Mouse (Mus musculus) MEL (cell line): ENCODE results near the gene C2cd2. TPM values are rescaled to one million over a fixed set of nuclear protein-coding genes. Genes with fewer than 3 reads are reported as not detected.

Experiments
- DNase-seq: peaks from one replicate; pipeline ENCODE4 v3.0.0; 2011; ENCODE audit warnings: low read depth, low spot score
- H3K27ac ChIP-seq: 2 replicates; pipeline ENCODE4 v1.5.1; 2012; ENCODE audit warnings: low read depth, mild to moderate bottlenecking, control low read depth, low read length, moderate library complexity; ENCODE audit not compliant: control insufficient read depth
- H3K27me3 ChIP-seq, 2 experiments: fragments of 150-350 bp in 1 of 2; sonication (generic) in 1 of 2; 2 replicates each; pipeline ENCODE4 v1.6.1; 2012; ENCODE audit warnings: low read length in 2 of 2, mild to moderate bottlenecking in 2 of 2, improper control_type of control experiment in 1 of 2, moderate library complexity in 1 of 2; ENCODE audit not compliant: insufficient read depth in 2 of 2, control insufficient read depth in 1 of 2
- H3K36me3 ChIP-seq, 2 experiments: 2 replicates each; pipeline ENCODE4 v1.6.1; 2012 to 2014; ENCODE audit warnings: low read length in 2 of 2, improper control_type of control experiment in 1 of 2, inconsistent platforms in 1 of 2, mild to moderate bottlenecking in 1 of 2; ENCODE audit not compliant: insufficient read depth in 2 of 2, control insufficient read depth in 1 of 2
- H3K4me1 ChIP-seq, 2 experiments: fragments of 150-350 bp in 1 of 2; sonication (generic) in 1 of 2; 2 replicates each; pipeline ENCODE4 v1.6.1; 2012; ENCODE audit warnings: low read length in 2 of 2, improper control_type of control experiment in 1 of 2, mild to moderate bottlenecking in 1 of 2; ENCODE audit not compliant: insufficient read depth in 2 of 2, control insufficient read depth in 1 of 2
- H3K4me3 ChIP-seq, 2 experiments: fragments of 150-350 bp in 1 of 2; sonication (generic) in 1 of 2; 2 replicates each; pipeline ENCODE4 v1.5.1; 2012; ENCODE audit warnings: low read depth in 2 of 2, low read length in 2 of 2, mild to moderate bottlenecking in 2 of 2, moderate library complexity in 2 of 2, control low read depth in 1 of 2, improper control_type of control experiment in 1 of 2; ENCODE audit not compliant: control insufficient read depth in 1 of 2, insufficient read depth in 1 of 2
- H3K79me2 ChIP-seq: 2 replicates; pipeline ENCODE4 v1.6.1; 2012; ENCODE audit warnings: mild to moderate bottlenecking, low read length, moderate library complexity; ENCODE audit not compliant: control insufficient read depth, poor library complexity, insufficient read depth
- H3K9ac ChIP-seq: 2 replicates; pipeline ENCODE4 v1.6.1; 2012; ENCODE audit warnings: low read depth, mild to moderate bottlenecking, control low read depth, low read length, moderate library complexity; ENCODE audit not compliant: control insufficient read depth, poor library complexity, severe bottlenecking
- H3K9me3 ChIP-seq: fragments of 150-350 bp; sonication (generic); replicated peaks from 2 replicates; pipeline ENCODE4 v1.6.1; 2012; ENCODE audit warnings: mild to moderate bottlenecking, low read length, improper control_type of control experiment, moderate library complexity; ENCODE audit not compliant: insufficient read depth
- CHD1 ChIP-seq: IDR thresholded peaks from 2 replicates; pipeline ENCODE4 v1.6.1; 2012; ENCODE audit warnings: low read depth, mild to moderate bottlenecking, inconsistent platforms, low read length, improper control_type of control experiment
- CTCF ChIP-seq, 3 experiments: IDR thresholded peaks in 2 of 3; conservative IDR thresholded peaks in 1 of 3; 2 replicates each; pipeline ENCODE4 v1.5.1; 2011 to 2012; ENCODE audit warnings: low read length in 3 of 3, low read depth in 2 of 3, mild to moderate bottlenecking in 2 of 3, improper control_type of control experiment in 1 of 3, inconsistent platforms in 1 of 3, mixed read lengths in 1 of 3, moderate library complexity in 1 of 3; ENCODE audit not compliant: control insufficient read depth in 1 of 3, insufficient read depth in 1 of 3, poor library complexity in 1 of 3, severe bottlenecking in 1 of 3
- ELF1 ChIP-seq: IDR thresholded peaks from 2 replicates; pipeline ENCODE4 v1.6.1; 2014; ENCODE audit warnings: low read depth, mild to moderate bottlenecking, inconsistent platforms, low read length, improper control_type of control experiment, moderate library complexity
- EP300 ChIP-seq, 2 experiments: IDR thresholded peaks; 2 replicates each; pipeline ENCODE4 v1.6.1; 2011; ENCODE audit warnings: improper control_type of control experiment in 2 of 2, low read length in 2 of 2, low read depth in 1 of 2, mild to moderate bottlenecking in 1 of 2
- ETS1 ChIP-seq: IDR thresholded peaks from 2 replicates; pipeline ENCODE4 v1.6.1; 2012; ENCODE audit warnings: low read depth, mild to moderate bottlenecking, inconsistent platforms, low read length, improper control_type of control experiment, moderate library complexity
- GABPA ChIP-seq: IDR thresholded peaks from 2 replicates; pipeline ENCODE4 v1.6.1; 2012; ENCODE audit warnings: low read depth, mild to moderate bottlenecking, inconsistent platforms, low read length, improper control_type of control experiment, moderate library complexity
- GATA1 ChIP-seq: IDR thresholded peaks from 2 replicates; pipeline ENCODE4 v1.6.1; 2011; ENCODE audit warnings: low read depth, low read length, improper control_type of control experiment
- MAX ChIP-seq: IDR thresholded peaks from 2 replicates; pipeline ENCODE4 v1.6.1; 2011; ENCODE audit warnings: low read length, improper control_type of control experiment
- MAZ ChIP-seq: IDR thresholded peaks from 2 replicates; pipeline ENCODE4 v1.6.1; 2012; ENCODE audit warnings: low read depth, mild to moderate bottlenecking, inconsistent platforms, low read length, improper control_type of control experiment
- MEF2A ChIP-seq: IDR thresholded peaks from 2 replicates; pipeline ENCODE4 v1.6.1; 2014; ENCODE audit warnings: low read depth, mild to moderate bottlenecking, inconsistent platforms, low read length, improper control_type of control experiment; ENCODE audit not compliant: poor library complexity, insufficient replicate concordance, severe bottlenecking; ENCODE audit errors: extremely low read depth
- MXI1 ChIP-seq: IDR thresholded peaks from 2 replicates; pipeline ENCODE4 v1.6.1; 2011; ENCODE audit warnings: mild to moderate bottlenecking, low read depth, low read length, improper control_type of control experiment
- MYB ChIP-seq: IDR thresholded peaks from 2 replicates; pipeline ENCODE4 v1.6.1; 2011; ENCODE audit warnings: mild to moderate bottlenecking, low read depth, low read length, improper control_type of control experiment
- MYC ChIP-seq: IDR thresholded peaks from 2 replicates; pipeline ENCODE4 v1.6.1; 2011; ENCODE audit warnings: low read depth, mild to moderate bottlenecking, low read length, improper control_type of control experiment, moderate library complexity
- NELFE ChIP-seq: IDR thresholded peaks from 2 replicates; pipeline ENCODE4 v1.6.1; 2011; ENCODE audit warnings: low read depth, low read length, improper control_type of control experiment
- POLR2AphosphoS2 ChIP-seq: IDR thresholded peaks from 2 replicates; pipeline ENCODE4 v1.6.1; 2011; ENCODE audit warnings: low read length, improper control_type of control experiment
- POLR2AphosphoS5 ChIP-seq: IDR thresholded peaks from 2 replicates; pipeline ENCODE4 v1.6.1; 2012; ENCODE audit warnings: low read depth, borderline replicate concordance, mild to moderate bottlenecking, inconsistent platforms, low read length, moderate library complexity, mixed read lengths
- RAD21 ChIP-seq: IDR thresholded peaks from 2 replicates; pipeline ENCODE4 v1.6.1; 2011; ENCODE audit warnings: mild to moderate bottlenecking, low read depth, low read length, improper control_type of control experiment
- TAL1 ChIP-seq: IDR thresholded peaks from 2 replicates; pipeline ENCODE4 v1.6.1; 2012; ENCODE audit warnings: mild to moderate bottlenecking, inconsistent platforms, low read length, moderate library complexity, mixed read lengths
- ZC3H11A ChIP-seq: IDR thresholded peaks from 2 replicates; pipeline ENCODE4 v1.6.1; 2012; ENCODE audit warnings: low read depth, mild to moderate bottlenecking, inconsistent platforms, low read length, improper control_type of control experiment
- ZMIZ1 ChIP-seq: IDR thresholded peaks from 2 replicates; pipeline ENCODE4 v1.6.1; 2012; ENCODE audit warnings: low read depth, mild to moderate bottlenecking, inconsistent platforms, low read length, improper control_type of control experiment, moderate library complexity
- ZNF384 ChIP-seq: IDR thresholded peaks from 2 replicates; pipeline ENCODE4 v1.6.1; 2012; ENCODE audit warnings: low read depth, mild to moderate bottlenecking, inconsistent platforms, low read length, improper control_type of control experiment
- polyA plus RNA-seq, 2 experiments: library from polyadenylated mRNA; stranded (reverse) in 1 of 2; unstranded in 1 of 2; fragments of >175 nt in 1 of 2; fragments of >200 nt in 1 of 2; gene quantifications; 2 replicates each; pipeline versions ENCODE4 v1.2.1 to v1.2.4; 2012; ENCODE audit warnings: low replicate concordance in 2 of 2, low read depth in 1 of 2; ENCODE audit not compliant: insufficient read length in 2 of 2, insufficient read depth in 1 of 2, missing spikeins in 1 of 2
- total RNA-seq: library from RNA; depleted of rRNA; stranded (reverse); fragments of 300-350 nt; gene quantifications from 2 replicates; pipeline ENCODE4 v1.2.3, GENCODE M21; 2012

Gene C2cd2
- total and polyA plus RNA-seq, 3 experiments: 8.9 to 20.7 TPM; not detected in 1

DNA sequence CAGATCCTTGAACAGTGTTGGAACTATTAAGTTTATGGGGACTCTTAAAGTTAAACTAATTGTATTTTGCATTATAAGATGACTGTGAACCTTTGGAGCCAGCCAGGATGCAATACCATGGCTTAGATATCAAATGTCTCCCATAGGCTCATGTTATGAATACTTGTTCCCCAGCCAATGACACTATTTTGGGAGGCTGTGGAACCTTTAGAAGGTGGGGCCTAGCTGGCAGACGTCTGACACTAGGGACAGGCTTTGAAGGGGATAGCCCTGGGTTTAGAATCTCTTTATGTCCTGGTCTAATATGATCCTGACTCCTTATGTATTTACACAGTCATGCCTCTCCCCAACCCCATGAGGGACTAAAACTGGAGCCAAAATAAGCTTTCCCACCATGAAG is 88.0 kb downstream of the C2cd2 start:
- no peaks in the 10 kb centered on the region for H3K79me2 ChIP-seq
- no peak for DNase-seq
- H3K4me1 ChIP-seq: no peaks in the 10 kb centered on the region
- peaks cover 0 to 1% of the 10 kb centered on the region in 2 experiments; a peak in 1 of 4 replicates for H3K36me3 ChIP-seq
- H3K27ac ChIP-seq: no peak overlapping the region
- no peaks in the 10 kb centered on the region for H3K9me3 ChIP-seq
- H3K27me3 ChIP-seq: no peaks in the 10 kb centered on the region
- H3K9ac ChIP-seq: no peak overlapping the region
- TF ChIP-seq ELF1: no peak
- TF ChIP-seq ETS1: no peak
- TF ChIP-seq ZC3H11A: no peak
- TF ChIP-seq GABPA: no peak
- no peak for TF ChIP-seq MAZ
- TF ChIP-seq ZMIZ1: no peak
- no peak for TF ChIP-seq EP300 (IDR thresholded peaks at IDR 0.05; ENCODE audit: low read depth in 1 of 2, low read length in 2 of 2)
- TF ChIP-seq ZNF384: no peak
- no peak for TF ChIP-seq GATA1
- no peak for TF ChIP-seq MYB
- no peak for TF ChIP-seq MXI1
- H3K4me3 ChIP-seq: no peak overlapping the region

DNA sequence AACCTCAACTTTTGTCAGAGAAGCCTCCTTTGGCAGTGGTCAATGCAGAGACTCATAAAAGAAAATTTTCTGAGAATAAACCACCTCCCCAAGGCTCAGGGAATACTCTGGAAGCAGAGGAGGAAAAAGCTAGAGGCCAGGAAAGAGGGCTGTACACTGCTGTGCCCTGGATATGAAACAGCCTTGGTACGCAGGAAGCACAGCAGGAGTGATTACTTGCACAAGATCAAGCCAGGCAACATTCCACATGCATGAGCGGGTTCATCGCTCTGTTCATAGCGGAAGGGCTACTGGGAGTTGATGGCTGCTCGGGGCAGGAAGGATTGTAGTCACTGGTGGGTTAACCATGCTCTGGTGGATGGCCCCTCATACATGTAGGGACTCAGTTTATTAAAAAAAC is 89.7 kb downstream of the C2cd2 start:
- Histone ChIP-seq H3K79me2 (no peaks in the 10 kb centered on the region), H3K4me3 (no peak overlapping the region), H3K27me3 (no peaks in the 10 kb centered on the region), H3K27ac (no peak overlapping the region), H3K36me3 (peaks cover 0 to 1% of the 10 kb centered on the region in 2 experiments; a peak in 1 of 4 replicates), H3K9ac (no peak overlapping the region), H3K9me3 (no peaks in the 10 kb centered on the region), H3K4me1 (no peaks in the 10 kb centered on the region)
- DNase-seq: no peak
- no peak for TF ChIP-seq RAD21
- TF ChIP-seq NELFE: no peak
- no peak for TF ChIP-seq MEF2A
- no peak for TF ChIP-seq POLR2AphosphoS2
- TF ChIP-seq POLR2AphosphoS5: no peak
- no peak for TF ChIP-seq MAZ
- TF ChIP-seq CTCF (IDR thresholded peaks at IDR 0.05 in 2 of 3, conservative IDR thresholded peaks at IDR 0.05 in 1 of 3; ENCODE audit: control insufficient read depth in 1 of 3, insufficient read depth in 1 of 3, low read depth in 2 of 3, low read length in 3 of 3, poor library complexity in 1 of 3, severe bottlenecking in 1 of 3): no peak
- TF ChIP-seq ZMIZ1: no peak
- no peak for TF ChIP-seq CHD1
- no peak for TF ChIP-seq ETS1
- no peak for TF ChIP-seq ZNF384
- TF ChIP-seq MYC: no peak
- no peak for TF ChIP-seq MAX
- TF ChIP-seq ELF1: no peak
- no peak for TF ChIP-seq TAL1
- no peak for TF ChIP-seq GABPA
- no peak for TF ChIP-seq MYB
